Mouse (Mus musculus): Measurements from ENCODE around the gene Gng7.

DNA sequence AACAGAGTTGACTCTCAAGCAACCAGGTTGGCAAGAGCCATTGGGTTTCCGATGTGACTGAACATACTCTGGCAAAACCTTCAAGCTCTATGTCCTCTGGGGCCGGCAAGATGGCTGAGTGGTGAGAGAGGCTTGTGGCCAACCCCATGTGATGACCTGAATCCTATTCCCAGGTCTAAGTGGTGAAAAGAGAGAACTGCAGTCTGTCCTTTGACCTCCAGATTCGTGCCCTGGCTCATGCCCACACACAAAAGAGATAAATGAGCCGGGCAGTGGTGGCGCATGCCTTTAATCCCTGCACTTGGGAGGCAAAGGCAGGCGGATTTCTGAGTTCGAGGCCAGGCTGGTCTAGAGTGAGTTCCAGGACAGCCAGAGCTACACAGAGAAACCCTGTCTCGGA lies 44.6 kb downstream of the Gng7 start:
- TF ChIP-seq EP300 (IDR thresholded peaks at IDR 0.05; ENCODE audit: low read depth) (no peak), CTCF (IDR thresholded peaks at IDR 0.05; ENCODE audit: low read depth) (no peak)
